Mouse (Mus musculus) NIH3T3 (cell line): ENCODE measurements at regions not wholly inside any gene's neighbourhood (a gene's known extent, or its start where the extent isn't known, plus 50 kb on each side); places are given as distances from the start of the nearest gene placed in this dataset.
"Not testable (repeated sequence)": the region's sequence is repeated elsewhere in the genome, so short reads cannot be mapped to it uniquely, and the experiment has no call there.

Experiments used
- DNase-seq: peaks from one replicate; pipeline ENCODE4 v3.0.0-alpha.2; 2012; ENCODE audit warnings: low read depth

- DNase-seq = no peak
Observed at GRCm38 (mm10) chr14:104208040-104208816, 259.6 kb downstream of the Pou4f1 start.

- DNase-seq = no peak
Observed at GRCm38 (mm10) chr14:104206602-104207001, 261.2 kb downstream of the Pou4f1 start.

- peak; percentile 2 for DNase-seq
Observed at GRCm38 (mm10) chr14:104203239-104203986, 264.4 kb downstream of the Pou4f1 start.

- no peak for DNase-seq
Observed at GRCm38 (mm10) chr14:104193198-104193597, 274.6 kb downstream of the Pou4f1 start.

- no peak for DNase-seq
Observed at GRCm38 (mm10) chr14:104175122-104175521, 292.7 kb downstream of the Pou4f1 start.

- peak; percentile 26 for DNase-seq
Observed at GRCm38 (mm10) chr14:104146841-104147240, 302.6 kb upstream of the Ednrb start.

GRCm38 (mm10) chr14:104145395-104145794 lies 301.2 kb upstream of the Ednrb start:
- no peak for DNase-seq

GRCm38 (mm10) chr14:104114986-104115951 lies 271.1 kb upstream of the Ednrb start:
- no peak for DNase-seq

- no peak for DNase-seq
Observed at GRCm38 (mm10) chr14:104114182-104114581, 270.0 kb upstream of the Ednrb start.

- DNase-seq = no peak
Observed at GRCm38 (mm10) chr14:104113448-104113847, 269.2 kb upstream of the Ednrb start.

- no peak for DNase-seq
Observed at GRCm38 (mm10) chr14:104086381-104086780, 242.2 kb upstream of the Ednrb start.

- not testable (repeated sequence) for DNase-seq
Observed at GRCm38 (mm10) chr14:104064199-104064598, 220.0 kb upstream of the Ednrb start.

GRCm38 (mm10) chr14:104053697-104054096 lies 209.5 kb upstream of the Ednrb start:
- DNase-seq = no peak

- DNase-seq = peak; percentile 71
Observed at GRCm38 (mm10) chr14:104038628-104039325, 194.6 kb upstream of the Ednrb start.

- peak; percentile 26 for DNase-seq
Observed at GRCm38 (mm10) chr14:104033606-104034005, 189.4 kb upstream of the Ednrb start.

- no peak for DNase-seq
Observed at GRCm38 (mm10) chr14:104030784-104031470, 186.7 kb upstream of the Ednrb start.

GRCm38 (mm10) chr14:104029668-104030530 lies 185.7 kb upstream of the Ednrb start:
- no peak for DNase-seq

GRCm38 (mm10) chr14:104027900-104028285 lies 183.7 kb upstream of the Ednrb start:
- DNase-seq = no peak

- DNase-seq = peak; percentile 48
Observed at GRCm38 (mm10) chr14:104027077-104027899, 183.1 kb upstream of the Ednrb start.
